Mouse (Mus musculus) erythroblast, embryonic 14.5 days (primary cell): ENCODE results near the gene Arhgap17. TPM values are rescaled to one million over a fixed set of nuclear protein-coding genes. Genes with fewer than 3 reads are reported as not detected.

ENCODE experiments used
- H3K27me3 ChIP-seq: 2 replicates; pipeline ENCODE4 v1.6.1; 2012; ENCODE audit warnings: inconsistent platforms; ENCODE audit not compliant: control insufficient read depth
- H3K36me3 ChIP-seq: 2 replicates; pipeline ENCODE4 v1.6.1; 2012; ENCODE audit warnings: mild to moderate bottlenecking, inconsistent platforms; ENCODE audit not compliant: control insufficient read depth
- H3K4me1 ChIP-seq: 2 replicates; pipeline ENCODE4 v1.6.1; 2012; ENCODE audit warnings: inconsistent platforms; ENCODE audit not compliant: control insufficient read depth
- H3K4me3 ChIP-seq: replicated peaks from 2 replicates; pipeline ENCODE3; 2012; ENCODE audit warnings: moderate library complexity, mild to moderate bottlenecking, inconsistent platforms
- H3K9me3 ChIP-seq: 2 replicates; pipeline ENCODE4 v1.6.1; 2012; ENCODE audit warnings: low read length, inconsistent platforms, mixed read lengths; ENCODE audit not compliant: control insufficient read depth
- GATA1 ChIP-seq: IDR thresholded peaks from 2 replicates; pipeline ENCODE4 v1.6.1; 2012; ENCODE audit warnings: low read length, inconsistent platforms, mixed read lengths
- TAL1 ChIP-seq: IDR thresholded peaks from 3 replicates; pipeline ENCODE4 v1.6.1; 2012; ENCODE audit warnings: low read length, inconsistent platforms, mixed read lengths
- polyA plus RNA-seq: library from polyadenylated mRNA; stranded (reverse); fragments of >175 nt; gene quantifications from 2 replicates; pipeline ENCODE4 v1.2.3, GENCODE M21; 2012

Arhgap17 gene
- polyA plus RNA-seq, 1 experiment = 3.8 TPM

- Histone ChIP-seq H3K27me3 (no peaks in the 10 kb centered on the region), H3K4me1 (peaks cover 19% of the 10 kb centered on the region), H3K4me3 (no peak overlapping the region), H3K9me3 (no peaks in the 10 kb centered on the region), H3K36me3 (peaks cover 47% of the 10 kb centered on the region)
- no peak for TF ChIP-seq GATA1
- TF ChIP-seq TAL1 = no peak
Observed at GRCm38 (mm10) chr7:123401121-123401520, 31.4 kb upstream of the Arhgap17 start.

GRCm38 (mm10) chr7:123399286-123399685 lies 29.6 kb upstream of the Arhgap17 start:
- Histone ChIP-seq H3K4me3 (no peak overlapping the region), H3K9me3 (no peaks in the 10 kb centered on the region), H3K27me3 (no peaks in the 10 kb centered on the region), H3K36me3 (peaks cover 33% of the 10 kb centered on the region), H3K4me1 (peaks cover 8% of the 10 kb centered on the region)
- TF ChIP-seq TAL1 (no peak), GATA1 (no peak)

GRCm38 (mm10) chr7:123398828-123399227 lies 29.1 kb upstream of the Arhgap17 start:
- TF ChIP-seq GATA1 (no peak), TAL1 (no peak)
- no peak overlapping the region for H3K4me3 ChIP-seq
- H3K36me3 ChIP-seq = peaks cover 30% of the 10 kb centered on the region

GRCm38 (mm10) chr7:123397931-123398330 lies 28.2 kb upstream of the Arhgap17 start:
- peaks cover 37% of the 10 kb centered on the region for H3K36me3 ChIP-seq
- H3K4me3 ChIP-seq = no peak overlapping the region
- H3K9me3 ChIP-seq = no peaks in the 10 kb centered on the region
- H3K4me1 ChIP-seq = peaks cover 8% of the 10 kb centered on the region
- TF ChIP-seq TAL1 (no peak), GATA1 (no peak)
- no peaks in the 10 kb centered on the region for H3K27me3 ChIP-seq

More at GRCm38 (mm10) chr7:123398828-123399227, 29.1 kb upstream of the Arhgap17 start:
- Histone ChIP-seq H3K27me3 (no peaks in the 10 kb centered on the region), H3K4me1 (peaks cover 8% of the 10 kb centered on the region), H3K9me3 (no peaks in the 10 kb centered on the region)

GRCm38 (mm10) chr7:123397369-123397768 lies 27.7 kb upstream of the Arhgap17 start:
- Histone ChIP-seq H3K9me3 (no peaks in the 10 kb centered on the region), H3K27me3 (no peaks in the 10 kb centered on the region), H3K4me3 (no peak overlapping the region), H3K4me1 (peaks cover 8% of the 10 kb centered on the region), H3K36me3 (peaks cover 38% of the 10 kb centered on the region)
- TF ChIP-seq TAL1 (no peak), GATA1 (no peak)

GRCm38 (mm10) chr7:123396900-123397299 lies 27.2 kb upstream of the Arhgap17 start:
- H3K4me3 ChIP-seq = no peak overlapping the region
- H3K4me1 ChIP-seq = peaks cover 8% of the 10 kb centered on the region
- H3K27me3 ChIP-seq = no peaks in the 10 kb centered on the region
- no peaks in the 10 kb centered on the region for H3K9me3 ChIP-seq
- peaks cover 37% of the 10 kb centered on the region for H3K36me3 ChIP-seq
- TF ChIP-seq GATA1 (no peak), TAL1 (no peak)

- Histone ChIP-seq H3K27me3 (no peaks in the 10 kb centered on the region), H3K36me3 (peaks cover 28% of the 10 kb centered on the region), H3K4me1 (peaks cover 4% of the 10 kb centered on the region), H3K9me3 (no peaks in the 10 kb centered on the region), H3K4me3 (no peak overlapping the region)
- no peak for TF ChIP-seq GATA1
- no peak for TF ChIP-seq TAL1
Observed at GRCm38 (mm10) chr7:123394271-123394670, 24.6 kb upstream of the Arhgap17 start.

- peaks cover 62% of the 10 kb centered on the region for H3K36me3 ChIP-seq
- no peaks in the 10 kb centered on the region for H3K4me1 ChIP-seq
- no peaks in the 10 kb centered on the region for H3K9me3 ChIP-seq
- no peak overlapping the region for H3K4me3 ChIP-seq
- H3K27me3 ChIP-seq = no peaks in the 10 kb centered on the region
- TF ChIP-seq GATA1 = no peak
- no peak for TF ChIP-seq TAL1
Observed at GRCm38 (mm10) chr7:123389686-123390280, 20.1 kb upstream of the Arhgap17 start.

GRCm38 (mm10) chr7:123385693-123386407 lies 16.1 kb upstream of the Arhgap17 start:
- Histone ChIP-seq H3K9me3 (no peaks in the 10 kb centered on the region), H3K4me3 (no peak overlapping the region), H3K4me1 (peaks cover 3% of the 10 kb centered on the region; the same call in 1 of the 2 replicates), H3K27me3 (no peaks in the 10 kb centered on the region), H3K36me3 (peaks cover 48% of the 10 kb centered on the region)
- TF ChIP-seq TAL1 = no peak
- TF ChIP-seq GATA1 = no peak
